Mouse (Mus musculus): ENCODE results near the gene Zfp646. TPM values are rescaled to one million over a fixed set of nuclear protein-coding genes. Genes with fewer than 3 reads are reported as not detected.
"Not testable (repeated sequence)": the region's sequence is repeated elsewhere in the genome, so short reads cannot be mapped to it uniquely, and the experiment has no call there.

Zfp646 gene
- total RNA-seq (2021), result 10 to 100 TPM; 33.3 to 35.8 TPM
- long read RNA-seq, experiment 1, full-length matches to known transcripts, result 6 of 11 reads
- long read RNA-seq, experiment 1, partial matches to known transcripts, result 3 of 11 reads
- long read RNA-seq, experiment 1, other reads (novel, unspliced or antisense), result 2 of 11 reads
- long read RNA-seq, experiment 2, full-length matches to known transcripts, result 5 of 17 reads
- long read RNA-seq, experiment 2, partial matches to known transcripts, result 6 of 17 reads
- long read RNA-seq, experiment 2, other reads (novel, unspliced or antisense), result 6 of 17 reads

- H3K27ac ChIP-seq, result peak within 1 kb of the TSS; percentile 99
- peak; percentile 66 to 67 for DNase-seq (ENCODE audit: low spot score in 2 of 2)
- no peak for TF ChIP-seq CTCF (conservative IDR thresholded peaks at IDR 0.05)
- H3K4me3 ChIP-seq, result peak within 1 kb of the TSS; percentile 99
Observed at GRCm38 (mm10) chr7:127876041-127876466, at the start of gene Zfp646. Gene Zfp646 (plus strand): TSS chr7:127876221.

- no peak overlapping the region for H3K27ac ChIP-seq
- H3K4me3 ChIP-seq, result no peak overlapping the region
- TF ChIP-seq CTCF (conservative IDR thresholded peaks at IDR 0.05), result no peak
- DNase-seq (ENCODE audit: low spot score in 2 of 2), result no peak
Observed at GRCm38 (mm10) chr7:127835550-127835949, 40.5 kb upstream of the Zfp646 start.

- Histone ChIP-seq H3K27ac (no peak overlapping the region), H3K4me3 (no peak overlapping the region)
- TF ChIP-seq CTCF (conservative IDR thresholded peaks at IDR 0.05), result no peak
- no peak for DNase-seq (ENCODE audit: low spot score in 2 of 2)
Observed at GRCm38 (mm10) chr7:127837473-127837872, 38.5 kb upstream of the Zfp646 start.

DNA sequence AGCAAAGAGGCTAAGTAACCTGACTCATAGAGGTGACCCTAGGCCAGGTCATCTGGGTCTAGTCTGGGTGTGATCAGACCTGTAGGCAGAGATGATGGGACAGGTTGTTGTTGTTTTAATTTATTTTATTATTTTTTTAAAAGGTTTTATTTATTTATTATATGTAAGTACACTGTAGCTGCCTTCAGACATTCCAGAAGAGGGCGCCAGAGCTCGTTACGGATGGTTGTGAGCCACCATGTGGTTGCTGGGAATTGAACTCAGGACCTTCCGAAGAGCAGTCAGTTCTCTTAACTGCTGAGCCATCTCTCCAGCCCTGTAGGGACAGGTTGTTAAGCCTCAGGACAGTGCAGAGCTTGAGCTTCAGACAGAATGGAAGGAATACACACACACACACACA is 38.1 kb upstream of the Zfp646 start:
- not testable (repeated sequence) for H3K4me3 ChIP-seq; H3K27ac ChIP-seq; DNase-seq (ENCODE audit: low spot score in 2 of 2)
- TF ChIP-seq CTCF (conservative IDR thresholded peaks at IDR 0.05), result peak; percentile 42

DNA sequence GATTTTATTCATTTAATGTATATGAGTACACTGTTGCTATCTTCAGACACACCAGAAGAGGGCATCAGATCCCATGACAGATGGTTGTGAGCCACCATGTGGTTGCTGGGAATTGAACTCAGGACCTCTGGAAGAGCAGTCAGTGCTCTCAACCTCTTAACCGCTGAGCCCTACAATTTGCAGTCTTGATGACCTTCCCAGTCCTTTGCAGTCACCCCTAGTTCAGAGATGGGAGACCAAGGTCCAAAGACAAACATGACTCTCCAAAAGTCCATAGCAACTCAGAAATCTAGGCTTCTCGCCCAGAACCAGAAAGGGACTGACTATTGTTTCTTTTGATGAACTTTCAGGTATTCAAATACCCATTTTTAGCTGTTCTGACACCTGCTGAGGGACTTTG is 36.0 kb upstream of the Zfp646 start:
- not testable (repeated sequence) for H3K4me3 ChIP-seq; H3K27ac ChIP-seq; DNase-seq (ENCODE audit: low spot score in 2 of 2)
- TF ChIP-seq CTCF (conservative IDR thresholded peaks at IDR 0.05), result peak; percentile 48

- no peak for TF ChIP-seq CTCF (conservative IDR thresholded peaks at IDR 0.05)
- peak; percentile 58 to 63 for DNase-seq (ENCODE audit: low spot score in 2 of 2)
- peak overlapping the region; percentile 98 for H3K27ac ChIP-seq
- peak overlapping the region; percentile 96 for H3K4me3 ChIP-seq
Observed at GRCm38 (mm10) chr7:127840886-127841285, 35.1 kb upstream of the Zfp646 start.

DNA sequence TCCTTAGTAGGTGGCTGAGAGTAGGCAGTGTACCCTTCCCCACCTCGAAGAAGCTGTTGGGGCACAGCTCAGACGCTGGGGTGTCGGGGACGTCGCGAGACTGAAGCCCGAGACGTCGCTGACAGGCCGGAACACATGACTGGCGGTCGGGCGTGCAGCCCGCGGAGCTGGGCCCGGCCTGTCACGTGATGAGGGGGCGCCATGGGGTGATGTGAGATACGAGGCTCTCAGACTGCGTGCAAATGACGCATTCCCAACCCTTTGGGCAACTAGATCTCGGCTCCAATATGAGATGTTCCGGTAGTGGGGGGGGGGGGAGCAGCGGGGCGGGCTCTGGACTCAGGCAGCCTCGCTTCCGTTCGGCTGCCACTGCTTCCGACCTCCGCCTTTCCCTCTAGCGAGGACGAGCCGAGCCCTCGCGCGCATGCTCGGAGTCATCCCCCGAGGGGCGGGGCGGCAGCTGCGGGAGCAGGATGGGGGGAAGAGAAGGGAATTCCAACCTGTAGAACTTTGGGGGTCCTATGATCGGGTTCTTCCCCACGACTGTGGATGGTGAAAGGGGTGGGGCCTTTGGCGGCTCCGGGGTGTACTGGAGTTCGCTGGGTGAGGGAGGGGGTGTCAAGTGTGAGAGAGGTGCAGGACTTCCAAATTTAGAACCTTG is 34.6 kb upstream of the Zfp646 start:
- TF ChIP-seq CTCF (conservative IDR thresholded peaks at IDR 0.05), result no peak
- H3K4me3 ChIP-seq, result peak overlapping the region; percentile 96
- H3K27ac ChIP-seq, result peak overlapping the region; percentile 98
- DNase-seq (ENCODE audit: low spot score in 2 of 2), result peak; percentile 94 to 97

- no peak for TF ChIP-seq CTCF (conservative IDR thresholded peaks at IDR 0.05)
- peak overlapping the region; percentile 98 for H3K27ac ChIP-seq
- H3K4me3 ChIP-seq, result peak overlapping the region; percentile 96
- peak; percentile 69 to 76 for DNase-seq (ENCODE audit: low spot score in 2 of 2)
Observed at GRCm38 (mm10) chr7:127842001-127842718, 33.9 kb upstream of the Zfp646 start.

GRCm38 (mm10) chr7:127849973-127850875 is 25.8 kb upstream of the Zfp646 start:
- Histone ChIP-seq H3K27ac (no peak overlapping the region), H3K4me3 (no peak overlapping the region)
- no peak for DNase-seq (ENCODE audit: low spot score in 2 of 2)
- TF ChIP-seq CTCF (conservative IDR thresholded peaks at IDR 0.05), result no peak

DNA sequence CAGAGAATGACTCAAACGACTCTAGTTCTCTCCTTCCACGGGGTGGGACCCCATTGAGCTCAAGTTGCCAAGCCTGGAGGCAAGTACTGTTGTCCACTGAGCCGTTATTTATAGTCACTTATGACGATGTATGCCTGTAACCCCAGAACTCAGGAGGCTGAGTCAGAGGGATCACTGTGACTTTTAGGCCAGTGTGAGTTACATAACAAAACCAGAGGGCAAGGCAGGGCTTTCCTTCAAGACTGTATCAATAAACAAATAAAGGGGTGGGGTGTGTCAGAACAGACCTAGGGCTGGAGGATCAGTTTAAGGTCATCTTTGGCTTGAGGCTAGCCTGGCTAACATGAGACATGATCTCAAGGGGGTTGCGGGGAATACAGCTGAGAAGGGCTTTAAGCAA is 25.1 kb upstream of the Zfp646 start:
- TF ChIP-seq CTCF (conservative IDR thresholded peaks at IDR 0.05), result no peak
- Histone ChIP-seq H3K4me3 (no peak overlapping the region), H3K27ac (no peak overlapping the region)
- DNase-seq (ENCODE audit: low spot score in 2 of 2), result no peak

- TF ChIP-seq CTCF (conservative IDR thresholded peaks at IDR 0.05), result no peak
- Histone ChIP-seq H3K27ac (no peak overlapping the region), H3K4me3 (no peak overlapping the region)
- no peak for DNase-seq (ENCODE audit: low spot score in 2 of 2)
Observed at GRCm38 (mm10) chr7:127858258-127858657, 17.8 kb upstream of the Zfp646 start.

- TF ChIP-seq CTCF (conservative IDR thresholded peaks at IDR 0.05), result no peak
- no peak overlapping the region for H3K4me3 ChIP-seq
- H3K27ac ChIP-seq, result no peak overlapping the region
- no peak for DNase-seq (ENCODE audit: low spot score in 2 of 2)
Observed at GRCm38 (mm10) chr7:127866434-127866833, 9.6 kb upstream of the Zfp646 start.

Measured in layer of hippocampus, adult 2 months (tissue).